Mouse (Mus musculus): Measurements from ENCODE around the gene Tsr3. TPM values are rescaled to one million over a fixed set of nuclear protein-coding genes. Genes with fewer than 3 reads are reported as not detected.

The Tsr3 gene
- total and polyA plus RNA-seq, 3 experiments: 15.2 to 41.0 (median 24.2) TPM

- H3K36me3 ChIP-seq (replicated peaks): peaks cover 46% of the 10 kb centered on the region
- no peak for ATAC-seq (ENCODE audit: extremely low read depth, insufficient number of reproducible peaks, low FRiP score, poor library complexity, severe bottlenecking)
- no peak for DNase-seq (ENCODE audit: low spot score)
- H3K27me3 ChIP-seq (ENCODE audit: insufficient read depth, low read length): no peaks in the 10 kb centered on the region
- H3K9me3 ChIP-seq (replicated peaks): no peaks in the 10 kb centered on the region
- peaks cover 14% of the 10 kb centered on the region for H3K4me1 ChIP-seq (ENCODE audit: insufficient read depth, low read depth, low read length)
- no peak overlapping the region for H3K4me3 ChIP-seq (ENCODE audit: low read depth, low read length)
- TF ChIP-seq GATA1 (IDR thresholded peaks at IDR 0.05; ENCODE audit: borderline replicate concordance, low read length) (no peak), POLR2AphosphoS5 (IDR thresholded peaks at IDR 0.05; ENCODE audit: insufficient replicate concordance, low read depth, low read length) (no peak), CTCF (IDR thresholded peaks at IDR 0.05; ENCODE audit: low read depth, low read length) (no peak), TAL1 (conservative IDR thresholded peaks at IDR 0.05; ENCODE audit: low read depth, low read length) (no peak), GATA2 (IDR thresholded peaks at IDR 0.05; ENCODE audit: borderline replicate concordance, low read depth, low read length) (no peak)
Measured at GRCm38 (mm10) chr17:25235635-25236034, 4.3 kb upstream of the Tsr3 start.

GRCm38 (mm10) chr17:25243131-25243780 is 3.3 kb downstream of the Tsr3 start:
- TF ChIP-seq CTCF (IDR thresholded peaks at IDR 0.05; ENCODE audit: low read depth, low read length) (no peak), GATA1 (IDR thresholded peaks at IDR 0.05; ENCODE audit: borderline replicate concordance, low read length) (no peak), POLR2AphosphoS5 (IDR thresholded peaks at IDR 0.05; ENCODE audit: insufficient replicate concordance, low read depth, low read length) (no peak), TAL1 (conservative IDR thresholded peaks at IDR 0.05; ENCODE audit: low read depth, low read length) (no peak), GATA2 (IDR thresholded peaks at IDR 0.05; ENCODE audit: borderline replicate concordance, low read depth, low read length) (no peak)
- DNase-seq (ENCODE audit: low spot score) (no peak), ATAC-seq (ENCODE audit: extremely low read depth, insufficient number of reproducible peaks, low FRiP score, poor library complexity, severe bottlenecking) (no peak)
- Histone ChIP-seq H3K27me3 (ENCODE audit: insufficient read depth, low read length) (peaks cover 22% of the 10 kb centered on the region), H3K4me3 (ENCODE audit: low read depth, low read length) (no peak overlapping the region), H3K4me1 (ENCODE audit: insufficient read depth, low read depth, low read length) (peaks cover 47% of the 10 kb centered on the region), H3K36me3 (replicated peaks) (peaks cover 54% of the 10 kb centered on the region), H3K9me3 (replicated peaks) (no peaks in the 10 kb centered on the region)

- ATAC-seq (ENCODE audit: extremely low read depth, insufficient number of reproducible peaks, low FRiP score, poor library complexity, severe bottlenecking) (no peak), DNase-seq (ENCODE audit: low spot score) (no peak)
- Histone ChIP-seq H3K4me1 (ENCODE audit: insufficient read depth, low read depth, low read length) (peaks cover 45% of the 10 kb centered on the region), H3K9me3 (replicated peaks) (no peaks in the 10 kb centered on the region), H3K4me3 (ENCODE audit: low read depth, low read length) (no peak overlapping the region), H3K27me3 (ENCODE audit: insufficient read depth, low read length) (peaks cover 27% of the 10 kb centered on the region), H3K36me3 (replicated peaks) (peaks cover 54% of the 10 kb centered on the region)
- no peak for TF ChIP-seq POLR2AphosphoS5 (IDR thresholded peaks at IDR 0.05; ENCODE audit: insufficient replicate concordance, low read depth, low read length)
- TF ChIP-seq GATA1 (IDR thresholded peaks at IDR 0.05; ENCODE audit: borderline replicate concordance, low read length): no peak
- TF ChIP-seq TAL1 (conservative IDR thresholded peaks at IDR 0.05; ENCODE audit: low read depth, low read length): no peak
- no peak for TF ChIP-seq GATA2 (IDR thresholded peaks at IDR 0.05; ENCODE audit: borderline replicate concordance, low read depth, low read length)
- TF ChIP-seq CTCF (IDR thresholded peaks at IDR 0.05; ENCODE audit: low read depth, low read length): no peak
Measured at GRCm38 (mm10) chr17:25244239-25244638, 4.3 kb downstream of the Tsr3 start.

GRCm38 (mm10) chr17:25248033-25248750 is 8.2 kb downstream of the Tsr3 start:
- ATAC-seq (ENCODE audit: extremely low read depth, insufficient number of reproducible peaks, low FRiP score, poor library complexity, severe bottlenecking): no peak
- no peaks in the 10 kb centered on the region for H3K9me3 ChIP-seq (replicated peaks)
- no peak overlapping the region for H3K4me3 ChIP-seq (ENCODE audit: low read depth, low read length)
- peaks cover 16% of the 10 kb centered on the region for H3K4me1 ChIP-seq (ENCODE audit: insufficient read depth, low read depth, low read length)
- peaks cover 32% of the 10 kb centered on the region for H3K36me3 ChIP-seq (replicated peaks)
- TF ChIP-seq TAL1 (conservative IDR thresholded peaks at IDR 0.05; ENCODE audit: low read depth, low read length) (no peak), GATA2 (IDR thresholded peaks at IDR 0.05; ENCODE audit: borderline replicate concordance, low read depth, low read length) (no peak), GATA1 (IDR thresholded peaks at IDR 0.05; ENCODE audit: borderline replicate concordance, low read length) (no peak)
- peaks cover 61% of the 10 kb centered on the region for H3K27me3 ChIP-seq (ENCODE audit: insufficient read depth, low read length)
- no peak for DNase-seq (ENCODE audit: low spot score)

- TF ChIP-seq CTCF (IDR thresholded peaks at IDR 0.05; ENCODE audit: low read depth, low read length): no peak
- TF ChIP-seq POLR2AphosphoS5 (IDR thresholded peaks at IDR 0.05; ENCODE audit: insufficient replicate concordance, low read depth, low read length): no peak
- no peak for TF ChIP-seq TAL1 (conservative IDR thresholded peaks at IDR 0.05; ENCODE audit: low read depth, low read length)
- no peak for TF ChIP-seq GATA2 (IDR thresholded peaks at IDR 0.05; ENCODE audit: borderline replicate concordance, low read depth, low read length)
- TF ChIP-seq GATA1 (IDR thresholded peaks at IDR 0.05; ENCODE audit: borderline replicate concordance, low read length): no peak
- peaks cover 81% of the 10 kb centered on the region for H3K27me3 ChIP-seq (ENCODE audit: insufficient read depth, low read length)
- ATAC-seq (ENCODE audit: extremely low read depth, insufficient number of reproducible peaks, low FRiP score, poor library complexity, severe bottlenecking): no peak
Measured at GRCm38 (mm10) chr17:25250181-25250835, 10.3 kb downstream of the Tsr3 start.

GRCm38 (mm10) chr17:25252643-25253042 is 12.7 kb downstream of the Tsr3 start:
- ATAC-seq (ENCODE audit: extremely low read depth, insufficient number of reproducible peaks, low FRiP score, poor library complexity, severe bottlenecking): no peak
- H3K27me3 ChIP-seq (ENCODE audit: insufficient read depth, low read length): peaks cover 75% of the 10 kb centered on the region

More at GRCm38 (mm10) chr17:25250181-25250835, 10.3 kb downstream of the Tsr3 start:
- DNase-seq (ENCODE audit: low spot score): no peak
- no peak overlapping the region for H3K4me3 ChIP-seq (ENCODE audit: low read depth, low read length)
- no peaks in the 10 kb centered on the region for H3K9me3 ChIP-seq (replicated peaks)
- peaks cover 11% of the 10 kb centered on the region for H3K36me3 ChIP-seq (replicated peaks)
- H3K4me1 ChIP-seq (ENCODE audit: insufficient read depth, low read depth, low read length): peaks cover 10% of the 10 kb centered on the region; the same call in 1 of the 2 replicates

More at GRCm38 (mm10) chr17:25252643-25253042, 12.7 kb downstream of the Tsr3 start:
- H3K36me3 ChIP-seq (replicated peaks): peaks cover 5% of the 10 kb centered on the region
- TF ChIP-seq GATA1 (IDR thresholded peaks at IDR 0.05; ENCODE audit: borderline replicate concordance, low read length): no peak
- no peak for TF ChIP-seq GATA2 (IDR thresholded peaks at IDR 0.05; ENCODE audit: borderline replicate concordance, low read depth, low read length)
- no peak for TF ChIP-seq TAL1 (conservative IDR thresholded peaks at IDR 0.05; ENCODE audit: low read depth, low read length)
- TF ChIP-seq POLR2AphosphoS5 (IDR thresholded peaks at IDR 0.05; ENCODE audit: insufficient replicate concordance, low read depth, low read length): no peak
- TF ChIP-seq CTCF (IDR thresholded peaks at IDR 0.05; ENCODE audit: low read depth, low read length): no peak
- DNase-seq (ENCODE audit: low spot score): no peak
- peaks cover 19% of the 10 kb centered on the region for H3K4me1 ChIP-seq (ENCODE audit: insufficient read depth, low read depth, low read length)
- no peak overlapping the region for H3K4me3 ChIP-seq (ENCODE audit: low read depth, low read length)
- H3K9me3 ChIP-seq (replicated peaks): no peaks in the 10 kb centered on the region

All from G1E (cell line).